18 mouse cellular contexts compared by ENCODE assay signal in genomic region chr13:8849311-8849710, GRCm38 (mm10). TPM values are rescaled to one million over a fixed set of nuclear protein-coding genes. Genes with fewer than 3 reads are reported as not detected.
A peak's percentile ranks its signal among the peaks of the same experiment; 100 is the strongest.
DNase-seq lines count a peak whose midpoint lies in the region; ATAC-seq and TF ChIP-seq lines count a peak whose summit lies in the region.
"Had no signal": no experiment of that assay in that cellular context is flagged by ENCODE, and none has a peak within 500 bp of the region (broad histone marks: within the 10 kb centered on the region; RNA-seq: fewer than 3 reads in every experiment).

No protein-coding gene starts in this region.

- peak; percentile 78 for TF ChIP-seq EP300 in liver, postnatal 0 days (IDR thresholded peaks at IDR 0.05; ENCODE audit: low read depth)

- H3K36me3 ChIP-seq in lung, embryonic 15.5 days: peaks cover 40% of the 10 kb centered on the region
- peaks cover 47% of the 10 kb centered on the region for H3K36me3 ChIP-seq in liver, postnatal 0 days (replicated peaks; ENCODE audit: insufficient read depth, low read length)

- no peaks in the 10 kb centered on the region for H3K27me3 ChIP-seq in lung, embryonic 15.5 days
- no peaks in the 10 kb centered on the region for H3K27me3 ChIP-seq in liver, postnatal 0 days (ENCODE audit: insufficient read depth, low read length)
- H3K27me3 ChIP-seq: embryonic facial prominence, embryonic 13.5 days; hindbrain, embryonic 13.5 days; intestine, embryonic 15.5 days; kidney, embryonic 15.5 days; limb, embryonic 12.5 days had no signal

- H3K9ac ChIP-seq in lung, embryonic 15.5 days: no peak overlapping the region
- H3K9ac ChIP-seq in liver, postnatal 0 days (replicated peaks): no peak overlapping the region
- H3K9ac ChIP-seq: embryonic facial prominence, embryonic 13.5 days; hindbrain, embryonic 13.5 days; intestine, embryonic 15.5 days; kidney, embryonic 15.5 days; limb, embryonic 12.5 days had no signal

- H3K27ac ChIP-seq in lung, embryonic 15.5 days: 0 out of 2 replicates have a peak overlapping the region, but pooled peaks have one; percentile 21
- H3K27ac ChIP-seq in liver, postnatal 0 days (ENCODE audit: low read depth): no peak overlapping the region; the same call in 1 of the 2 replicates
- H3K27ac ChIP-seq: embryonic facial prominence, embryonic 13.5 days; forebrain, embryonic 10.5 days; intestine, embryonic 15.5 days; kidney, embryonic 15.5 days; layer of hippocampus, adult 2 months; left cerebral cortex, adult 2 months; limb, embryonic 12.5 days; midbrain, embryonic 10.5 days had no signal

- no peaks in the 10 kb centered on the region for H3K9me3 ChIP-seq in lung, embryonic 15.5 days
- H3K9me3 ChIP-seq in liver, postnatal 0 days (ENCODE audit: low read length): no peaks in the 10 kb centered on the region
- H3K9me3 ChIP-seq: embryonic facial prominence, embryonic 13.5 days; forebrain, embryonic 10.5 days; hindbrain, embryonic 13.5 days; intestine, embryonic 15.5 days; kidney, embryonic 15.5 days; limb, embryonic 12.5 days; midbrain, embryonic 10.5 days had no signal

- H3K4me1 ChIP-seq in lung, embryonic 15.5 days: no peaks in the 10 kb centered on the region
- no peaks in the 10 kb centered on the region for H3K4me1 ChIP-seq in liver, postnatal 0 days (ENCODE audit: insufficient read depth)
- H3K4me1 ChIP-seq: embryonic facial prominence, embryonic 13.5 days; forebrain, embryonic 10.5 days; hindbrain, embryonic 13.5 days; intestine, embryonic 15.5 days; kidney, embryonic 15.5 days; limb, embryonic 12.5 days; midbrain, embryonic 10.5 days had no signal

- DNase-seq in lung, postnatal 4 days: no peak
- no peak for DNase-seq in liver, postnatal 0 days
- DNase-seq in cerebellum, adult 18-20 months: no peak
- DNase-seq in adrenal gland, adult 8-10 months: no peak
- DNase-seq in right cerebral cortex, postnatal 14 days: no peak
- DNase-seq: cerebellum, postnatal 36 days; thymus, postnatal 4 days had no signal

- H3K4me3 ChIP-seq in lung, embryonic 15.5 days: no peak overlapping the region
- no peak overlapping the region for H3K4me3 ChIP-seq in liver, postnatal 0 days (ENCODE audit: low read depth, low read length)
- H3K4me3 ChIP-seq: embryonic facial prominence, embryonic 13.5 days; forebrain, embryonic 10.5 days; hindbrain, embryonic 13.5 days; intestine, embryonic 15.5 days; kidney, embryonic 15.5 days; layer of hippocampus, adult 2 months; left cerebral cortex, adult 2 months; limb, embryonic 12.5 days; midbrain, embryonic 10.5 days had no signal

- H3K4me2 ChIP-seq in lung, embryonic 15.5 days: no peak overlapping the region
- H3K4me2 ChIP-seq in liver, postnatal 0 days (ENCODE audit: low read depth, low read length): no peak overlapping the region
- H3K4me2 ChIP-seq: embryonic facial prominence, embryonic 13.5 days; hindbrain, embryonic 13.5 days; intestine, embryonic 15.5 days; kidney, embryonic 15.5 days; limb, embryonic 12.5 days had no signal

- ATAC-seq in lung, embryonic 15.5 days (ENCODE audit: borderline replicate concordance, extremely low read depth, low FRiP score, low TSS enrichment): no peak
- ATAC-seq in common myeloid progenitor, adult 5-6 weeks (replicated peaks; ENCODE audit: low read depth, poor library complexity, severe bottlenecking): 0 out of 2 replicates have a peak, but pooled peaks have one; percentile 39
- peak; percentile 72 for ATAC-seq in liver, postnatal 0 days
- ATAC-seq: intestine, embryonic 15.5 days had no signal

- WGBS in lung, embryonic 15.5 days: 43% methylated on average over 1 of the region's 1 CpGs
- WGBS in liver, postnatal 0 days (ENCODE audit: insufficient replicate concordance): 29% methylated on average over 1 of the region's 1 CpGs

- TF ChIP-seq CTCF in liver, postnatal 0 days (IDR thresholded peaks at IDR 0.05; ENCODE audit: low read depth): no peak

RNA-seq across cellular contexts. Expression of gene Wdr37, which starts 22.4 kb away (rescaled TPM):
- polyA plus RNA-seq in lung, embryonic 15.5 days (2015; fragmentation: Nextera tagmentation; extraction: Ambion mirVana): 19.9 and 22.1 TPM in 2 replicates
- 25.0 and 29.4 TPM in 2 replicates for total RNA-seq in common myeloid progenitor, adult 5-6 weeks (2017)
- polyA plus RNA-seq in liver, postnatal 0 days (2015; fragmentation: Nextera tagmentation; extraction: Ambion mirVana): 5.2 and 5.8 TPM in 2 replicates
- 10 to 100 TPM; 44.7 to 54.1 (median 49.6) TPM for total RNA-seq in adrenal gland, adult 8-10 months (2022)

RNA-seq across cellular contexts. Expression of gene Idi1, which starts 36.0 kb away (rescaled TPM):
- 67.9 and 73.0 TPM in 2 replicates for polyA plus RNA-seq in lung, embryonic 15.5 days (2015; fragmentation: Nextera tagmentation; extraction: Ambion mirVana)
- 35.2 and 42.3 TPM in 2 replicates for total RNA-seq in common myeloid progenitor, adult 5-6 weeks (2017)
- polyA plus RNA-seq in liver, postnatal 0 days (2015; fragmentation: Nextera tagmentation; extraction: Ambion mirVana): 31.2 and 35.0 TPM in 2 replicates
- total RNA-seq in adrenal gland, adult 8-10 months (2022): 10 to 100 TPM; 38.3 to 87.2 (median 74.2) TPM
